Mouse (Mus musculus) adipose tissue, adult 10 weeks (tissue): ENCODE results near the gene Mlxipl. TPM values are rescaled to one million over a fixed set of nuclear protein-coding genes. Genes with fewer than 3 reads are reported as not detected.

ENCODE experiments used
- polyA plus RNA-seq: library from polyadenylated mRNA; stranded (reverse); fragments of 350-450 nt; fragmentation: Illumina TruSeq; extraction: RNeasy Lipid Tissue Mini Kit (QIAGEN cat#74804); gene quantifications from one replicate; pipeline ENCODE4 v1.2.3, GENCODE M21; 2014; ENCODE audit warnings: low read depth, low replicate concordance

The Mlxipl gene
- 57.7 TPM for polyA plus RNA-seq

GRCm38 (mm10) chr5:135089653-135090052 is at the start of gene Mlxipl:
TSS of gene Mlxipl (plus strand) at chr5:135089890.

GRCm38 (mm10) chr5:135063629-135064381 is 25.9 kb upstream of the Mlxipl start, which contains the start of gene Dnajc30:
TSS of gene Dnajc30 (plus strand) at chr5:135064202.

GRCm38 (mm10) chr5:135064909-135065446 is 24.7 kb upstream of the Mlxipl start, which contains the start of gene Bud23:
TSS of gene Bud23 (minus strand) at chr5:135064959.

GRCm38 (mm10) chr5:135077564-135078481 is 11.9 kb upstream of the Mlxipl start, which contains the start of gene Vps37d:
TSS of gene Vps37d (minus strand) at chr5:135078266.

GRCm38 (mm10) chr5:135149053-135149819 is 59.5 kb downstream of the Mlxipl start, which contains the start of gene Tbl2:
TSS of gene Tbl2 (plus strand) at chr5:135149657.

GRCm38 (mm10) chr5:135168063-135169062 is 78.7 kb downstream of the Mlxipl start, which contains the start of gene Bcl7b:
TSS of gene Bcl7b (plus strand) at chr5:135168283.

GRCm38 (mm10) chr5:135186621-135187348 is 97.1 kb downstream of the Mlxipl start, which contains the start of gene Baz1b:
TSS of gene Baz1b (plus strand) at chr5:135187264.

Other genes with a start within 250 kb of the Mlxipl start
- gene Tmem270, start 183.2 kb upstream of the Mlxipl start, polyA plus RNA-seq, result 2.6 TPM
- not detected for gene Cldn13, start 174.4 kb upstream of the Mlxipl start, polyA plus RNA-seq
- 47.4 TPM for gene Mettl27, start 157.5 kb upstream of the Mlxipl start, polyA plus RNA-seq
- 70.5 TPM for gene Cldn4, start 143.0 kb upstream of the Mlxipl start, polyA plus RNA-seq
- 215 TPM for gene Cldn3, start 103.7 kb upstream of the Mlxipl start, polyA plus RNA-seq
- 62.8 TPM for gene Abhd11, start 80.7 kb upstream of the Mlxipl start, polyA plus RNA-seq
- 6.5 TPM for gene Stx1a, start 66.4 kb upstream of the Mlxipl start, polyA plus RNA-seq
- 20.7 TPM for gene Dnajc30, start 25.7 kb upstream of the Mlxipl start, polyA plus RNA-seq
- gene Bud23, start 24.9 kb upstream of the Mlxipl start, polyA plus RNA-seq, result 38.7 TPM
- gene Vps37d, start 11.6 kb upstream of the Mlxipl start, polyA plus RNA-seq, result 9.1 TPM
- gene Tbl2, start 59.8 kb downstream of the Mlxipl start, polyA plus RNA-seq, result 19.5 TPM
- gene Bcl7b, start 78.4 kb downstream of the Mlxipl start, polyA plus RNA-seq, result 43.9 TPM
- 37.2 TPM for gene Baz1b, start 97.4 kb downstream of the Mlxipl start, polyA plus RNA-seq
- 0.17 TPM for gene Fzd9, start 161.3 kb downstream of the Mlxipl start, polyA plus RNA-seq